Mouse (Mus musculus): ENCODE measurements around the gene Ttc27.
"Not testable (repeated sequence)": the region's sequence is repeated elsewhere in the genome, so short reads cannot be mapped to it uniquely, and the experiment has no call there.

Ttc27 gene

DNA sequence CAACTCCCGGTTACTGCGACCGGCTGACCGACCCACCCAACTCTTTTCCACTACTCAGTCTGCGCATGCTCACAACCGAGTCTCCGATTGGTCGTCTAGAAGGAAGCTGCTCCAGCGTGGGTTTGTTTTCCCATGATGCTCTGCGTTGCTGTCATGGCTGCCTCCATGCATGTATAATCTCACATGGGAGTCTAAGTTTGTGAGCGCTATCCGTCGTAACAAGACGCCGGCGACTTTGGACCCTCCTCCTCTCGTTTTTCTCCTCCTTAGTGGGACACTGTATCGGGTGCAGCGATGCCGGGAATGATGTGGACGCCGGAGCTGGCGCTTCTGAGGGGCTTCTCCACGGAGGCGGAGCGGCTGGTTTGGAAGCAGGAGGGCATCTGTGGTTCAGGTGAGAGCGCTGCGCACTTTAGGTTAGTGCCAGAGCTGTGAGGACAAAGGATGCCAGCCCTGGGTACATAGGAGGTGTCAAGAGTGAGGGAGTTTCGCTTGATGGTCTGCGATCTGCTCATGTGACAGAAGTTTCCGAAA lies at the start of gene Ttc27:
Ttc27 (plus strand) TSS at position 115 of the 534 bp plus-strand sequence.
- peak; percentile 98 for DNase-seq (ENCODE audit: low read depth, low spot score)

GRCm38 (mm10) chr17:74668010-74668409 lies 49.5 kb upstream of the Ttc27 start:
- no peak for DNase-seq (ENCODE audit: low read depth, low spot score)

DNA sequence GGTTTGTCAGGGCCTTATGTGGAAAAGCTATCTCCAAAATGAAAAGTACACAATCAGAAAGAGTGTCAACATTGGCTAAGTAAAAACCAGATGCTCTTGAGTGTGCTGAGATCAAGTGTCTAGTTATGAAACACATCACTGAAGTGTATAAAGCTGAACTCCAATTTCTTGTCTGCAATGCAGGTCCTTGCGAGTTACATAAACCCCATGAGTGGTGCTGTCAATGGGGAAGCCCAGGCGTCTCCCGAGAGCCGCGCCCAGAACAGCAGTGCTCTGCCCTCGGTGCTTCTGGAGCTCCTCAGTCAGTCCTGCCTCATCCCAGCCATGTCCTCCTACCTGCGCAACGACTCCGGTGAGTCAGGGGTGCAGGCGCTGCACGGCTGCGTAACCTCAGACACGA lies 47.5 kb upstream of the Ttc27 start:
- no peak for DNase-seq (ENCODE audit: low read depth, low spot score)

DNA sequence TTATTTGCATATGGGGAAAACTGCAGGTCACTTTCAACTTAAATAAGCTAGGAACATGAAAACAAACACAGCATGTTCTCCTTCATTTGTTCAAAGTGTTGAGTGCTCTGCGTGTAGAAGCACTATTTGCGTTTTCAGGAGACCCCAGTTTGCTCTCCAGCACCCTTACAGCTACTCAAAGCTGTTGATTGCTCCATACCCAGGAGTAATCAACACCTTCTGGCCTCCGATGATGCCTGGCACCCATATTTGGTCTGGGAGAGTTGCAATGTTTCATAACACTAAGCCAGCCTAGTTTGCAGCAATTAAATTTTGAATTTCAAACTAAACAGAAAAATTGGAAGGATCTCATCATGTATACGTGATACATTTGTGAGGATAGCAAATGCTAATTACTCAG lies 45.1 kb upstream of the Ttc27 start:
- DNase-seq (ENCODE audit: low read depth, low spot score): no peak

DNA sequence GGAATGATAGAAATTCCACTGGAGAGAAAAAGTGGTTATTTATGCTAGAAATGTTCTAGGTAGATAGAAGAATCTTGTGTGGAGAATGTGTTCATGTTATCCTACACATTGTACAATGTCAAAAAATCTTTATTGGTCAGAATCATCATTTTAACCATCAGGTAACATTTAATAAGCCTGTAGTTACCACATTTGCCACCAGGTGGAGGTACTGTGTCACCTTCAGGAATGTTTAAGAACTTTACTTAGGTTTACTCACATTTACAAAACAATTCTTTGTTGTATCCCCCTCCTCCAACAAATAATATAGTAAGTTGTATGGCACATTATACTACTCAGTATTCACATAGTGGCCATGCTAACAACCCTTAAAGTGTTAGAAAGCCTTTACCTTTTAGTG lies 44.3 kb upstream of the Ttc27 start:
- DNase-seq (ENCODE audit: low read depth, low spot score): peak; percentile 45

DNA sequence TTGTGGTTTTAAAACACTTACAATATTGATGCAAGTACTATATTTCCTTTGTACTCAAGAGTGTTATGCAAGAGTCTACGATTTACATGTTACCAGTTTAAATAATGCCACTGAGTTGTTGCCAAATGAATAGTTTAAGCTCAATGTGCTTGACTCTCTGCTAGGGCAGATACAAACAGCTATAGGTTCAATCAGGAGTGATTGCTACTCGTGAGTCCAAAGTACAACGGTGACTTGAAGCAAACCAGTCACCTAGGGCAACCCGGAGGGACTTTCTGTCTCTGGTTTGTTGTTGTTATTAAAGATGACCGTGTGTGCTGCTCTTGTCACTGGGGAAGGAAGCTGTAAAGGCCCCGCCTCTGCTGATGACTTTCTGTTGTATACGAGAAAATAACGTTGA lies 39.5 kb upstream of the Ttc27 start:
- no peak for DNase-seq (ENCODE audit: low read depth, low spot score)

GRCm38 (mm10) chr17:74684927-74685326 lies 32.6 kb upstream of the Ttc27 start:
- DNase-seq (ENCODE audit: low read depth, low spot score): no peak

- no peak for DNase-seq (ENCODE audit: low read depth, low spot score)
Observed at GRCm38 (mm10) chr17:74688555-74688954, 29.0 kb upstream of the Ttc27 start.

- DNase-seq (ENCODE audit: low read depth, low spot score): no peak
Observed at GRCm38 (mm10) chr17:74689406-74689805, 28.1 kb upstream of the Ttc27 start.

DNA sequence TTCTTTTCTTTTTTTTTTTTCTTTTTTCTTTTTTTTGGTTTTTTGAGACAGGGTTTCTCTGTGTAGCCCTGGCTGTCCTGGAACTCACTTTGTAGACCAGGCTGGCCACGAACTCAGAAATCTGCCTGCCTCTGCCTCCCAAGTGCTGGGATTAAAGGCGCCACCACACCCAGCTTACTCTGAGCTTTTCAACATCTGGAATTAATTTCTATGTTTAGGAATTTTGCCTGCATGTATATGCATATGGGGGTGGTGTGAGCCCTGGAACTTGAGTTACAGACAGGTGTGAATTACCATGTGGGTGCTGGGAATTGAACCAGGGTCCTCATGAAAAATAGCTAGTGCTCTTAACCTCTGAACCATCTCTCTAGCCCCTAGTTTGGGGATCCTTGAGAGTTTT lies 15.9 kb upstream of the Ttc27 start:
- DNase-seq (ENCODE audit: low read depth, low spot score): not testable (repeated sequence)

GRCm38 (mm10) chr17:74705480-74705879 lies 12.1 kb upstream of the Ttc27 start:
- DNase-seq (ENCODE audit: low read depth, low spot score): no peak

- no peak for DNase-seq (ENCODE audit: low read depth, low spot score)
Observed at GRCm38 (mm10) chr17:74706593-74706992, 10.9 kb upstream of the Ttc27 start.

DNA sequence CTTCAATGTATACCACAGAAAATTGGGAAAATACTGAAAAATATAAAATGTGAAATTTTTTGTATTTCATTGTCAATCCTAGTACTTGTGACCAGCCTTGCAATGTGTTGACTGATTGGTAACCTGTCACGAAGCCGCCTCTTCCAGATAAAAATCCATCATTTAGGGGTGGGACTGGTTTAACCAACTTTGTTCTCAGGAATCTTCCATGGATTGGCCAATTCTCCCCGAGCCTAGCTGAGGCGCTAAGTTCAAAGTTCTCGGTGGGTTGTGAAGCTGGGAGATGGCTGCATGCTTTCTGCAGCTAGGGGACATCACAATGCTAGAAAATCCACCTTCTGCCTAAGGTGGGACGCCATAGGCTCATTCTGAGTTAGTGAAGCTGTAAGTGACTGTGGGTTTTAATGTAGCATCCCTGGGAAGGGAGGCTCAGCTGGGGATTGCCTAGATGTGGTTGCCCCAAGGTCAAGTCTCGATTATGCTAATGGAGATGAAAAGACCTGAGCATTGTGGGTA lies 9.8 kb upstream of the Ttc27 start:
- DNase-seq (ENCODE audit: low read depth, low spot score): no peak

GRCm38 (mm10) chr17:74710731-74711130 lies 6.8 kb upstream of the Ttc27 start:
- DNase-seq (ENCODE audit: low read depth, low spot score): no peak

DNA sequence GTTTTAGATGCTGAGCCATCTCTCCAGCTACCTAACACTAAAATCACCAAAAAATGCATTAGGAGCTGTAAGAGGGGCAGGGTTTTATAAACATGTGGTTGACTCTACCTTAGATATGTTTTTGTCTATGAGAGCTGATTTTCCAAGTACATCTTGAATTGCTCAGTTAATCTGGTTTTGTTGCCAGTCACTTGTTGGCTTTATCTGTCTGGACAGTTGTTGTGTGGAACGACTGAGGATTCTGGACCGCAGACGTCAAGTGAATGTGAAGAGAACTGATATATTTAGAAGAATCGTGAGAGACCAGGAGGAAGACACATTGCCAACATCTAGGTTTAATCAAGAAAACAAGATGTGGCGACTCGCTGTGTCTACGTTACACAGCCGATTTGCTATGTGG lies 5.9 kb upstream of the Ttc27 start:
- DNase-seq (ENCODE audit: low read depth, low spot score): no peak

DNA sequence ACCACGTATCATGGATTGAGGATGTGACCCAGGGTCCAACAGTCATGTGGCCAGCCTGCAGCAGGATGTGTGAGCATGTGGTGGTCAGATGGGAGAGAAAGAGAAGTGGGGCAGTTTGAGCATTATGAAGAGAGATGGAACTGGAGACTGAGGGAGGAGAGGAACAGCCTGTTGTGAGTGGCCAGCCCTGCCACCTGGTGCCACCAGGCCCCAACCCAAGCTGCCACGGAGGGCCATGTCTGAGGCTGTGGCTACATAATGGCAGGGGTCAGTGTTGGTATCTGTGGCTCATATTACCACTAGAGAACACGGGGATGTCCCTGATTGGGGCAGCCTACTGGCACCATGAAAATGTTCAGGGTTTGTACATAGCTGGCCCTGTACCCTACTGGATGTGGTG lies 2.4 kb upstream of the Ttc27 start:
- DNase-seq (ENCODE audit: low read depth, low spot score): no peak

- no peak for DNase-seq (ENCODE audit: low read depth, low spot score)
Observed at GRCm38 (mm10) chr17:74715724-74716123, 1.8 kb upstream of the Ttc27 start.

DNA sequence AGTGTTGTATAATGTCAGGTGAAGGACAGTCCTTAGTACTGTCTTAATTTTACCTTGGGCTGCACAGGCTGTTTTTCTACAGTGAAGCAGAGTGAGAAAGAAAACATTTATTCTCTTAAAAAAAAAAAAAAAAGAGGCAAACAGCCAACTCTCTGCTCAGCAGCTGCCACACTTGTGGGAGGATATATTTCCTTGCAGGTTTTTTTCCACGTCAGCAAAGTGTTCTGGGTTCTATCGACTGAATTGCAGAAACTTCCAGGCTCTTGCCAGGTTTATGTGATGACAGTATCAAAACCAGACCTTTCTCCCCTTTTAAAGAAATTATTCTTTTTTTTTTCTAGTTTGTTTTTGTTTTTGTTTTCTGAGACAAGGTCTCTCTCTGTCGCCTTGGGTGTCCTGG lies 889 bp upstream of the Ttc27 start:
- DNase-seq (ENCODE audit: low read depth, low spot score): no peak

GRCm38 (mm10) chr17:74717091-74717617 lies 378 bp upstream of the Ttc27 start:
- no peak for DNase-seq (ENCODE audit: low read depth, low spot score)

GRCm38 (mm10) chr17:74732872-74733271 lies 15.3 kb downstream of the Ttc27 start:
- DNase-seq (ENCODE audit: low read depth, low spot score): peak; percentile 5

- no peak for DNase-seq (ENCODE audit: low read depth, low spot score)
Observed at GRCm38 (mm10) chr17:74735392-74735791, 17.9 kb downstream of the Ttc27 start.

DNA sequence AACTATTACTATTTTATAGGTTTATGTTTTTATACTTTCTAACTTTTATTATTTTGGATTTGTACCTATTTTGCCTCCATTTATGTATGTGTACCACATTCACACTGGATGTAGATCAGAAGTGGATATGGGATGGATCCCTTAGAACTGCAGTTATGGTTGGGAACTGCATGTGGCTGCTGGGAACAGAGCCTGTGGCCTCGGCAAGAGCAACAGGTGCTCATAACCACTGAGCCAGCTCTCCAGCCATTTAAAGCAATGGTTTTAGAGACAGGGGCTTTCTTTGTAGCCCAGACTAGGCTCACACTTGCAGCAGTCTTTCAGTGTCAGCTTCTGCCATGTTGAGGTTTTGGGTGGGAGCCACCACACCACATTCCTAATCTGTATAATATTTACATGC lies 32.1 kb downstream of the Ttc27 start:
- no peak for DNase-seq (ENCODE audit: low read depth, low spot score)

DNA sequence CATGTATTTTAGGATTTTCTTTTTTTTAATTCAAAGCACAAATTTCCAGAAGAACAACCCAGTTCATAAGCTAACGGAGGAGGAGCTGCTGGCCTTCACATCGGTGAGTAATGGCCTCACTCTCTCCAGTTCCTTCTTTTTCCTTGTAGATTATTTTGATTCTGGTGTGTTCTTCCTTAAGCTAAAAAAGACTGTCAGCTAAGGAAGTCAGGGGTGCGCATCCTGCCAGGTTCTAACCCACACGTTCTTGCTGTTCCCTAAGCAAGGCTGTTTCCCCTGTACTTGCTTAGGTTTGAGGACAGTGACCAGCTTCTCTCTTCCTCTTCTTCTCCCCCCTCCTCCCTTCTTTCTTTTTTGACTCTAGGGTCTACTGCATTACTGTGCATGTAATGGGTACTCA lies 33.5 kb downstream of the Ttc27 start:
- DNase-seq (ENCODE audit: low read depth, low spot score): no peak

All from forelimb bud, embryonic 11.5 days (tissue).